Mouse (Mus musculus): ENCODE measurements around the gene Gna11.

GRCm38 (mm10) chr10:81497401-81498270 lies 47.4 kb downstream of the Gna11 start:
- no peak for TF ChIP-seq CTCF (IDR thresholded peaks at IDR 0.05; ENCODE audit: control insufficient read depth, insufficient read depth, insufficient replicate concordance, low read depth, low read length)
- no peak for TF ChIP-seq POLR2A (IDR thresholded peaks at IDR 0.05; ENCODE audit: control insufficient read depth, low read depth, low read length)
